Mouse (Mus musculus) monocyte, adult 5-6 weeks (primary cell): ENCODE data around the gene Tmem234. TPM values are rescaled to one million over a fixed set of nuclear protein-coding genes. Genes with fewer than 3 reads are reported as not detected.
A peak's percentile ranks its signal among the peaks of the same experiment; 100 is the strongest.

Experiments
- ATAC-seq: fragments of 153-309, 156-312 bp; replicated peaks from 2 replicates; pipeline ENCODE4 v1.8.0; 2017; ENCODE audit warnings: mild to moderate bottlenecking; ENCODE audit not compliant: low TSS enrichment, insufficient number of reproducible peaks, severe bottlenecking, poor library complexity, low FRiP score
- total RNA-seq: library from RNA; stranded (forward); fragments of 200-1000, 200-491, 200-594 nt; gene quantifications from 3 replicates; pipeline ENCODE4 v1.2.3, GENCODE M21; 2017

Tmem234 gene
- total RNA-seq, 1 experiment from 2014 or later: 189 TPM

DNA sequence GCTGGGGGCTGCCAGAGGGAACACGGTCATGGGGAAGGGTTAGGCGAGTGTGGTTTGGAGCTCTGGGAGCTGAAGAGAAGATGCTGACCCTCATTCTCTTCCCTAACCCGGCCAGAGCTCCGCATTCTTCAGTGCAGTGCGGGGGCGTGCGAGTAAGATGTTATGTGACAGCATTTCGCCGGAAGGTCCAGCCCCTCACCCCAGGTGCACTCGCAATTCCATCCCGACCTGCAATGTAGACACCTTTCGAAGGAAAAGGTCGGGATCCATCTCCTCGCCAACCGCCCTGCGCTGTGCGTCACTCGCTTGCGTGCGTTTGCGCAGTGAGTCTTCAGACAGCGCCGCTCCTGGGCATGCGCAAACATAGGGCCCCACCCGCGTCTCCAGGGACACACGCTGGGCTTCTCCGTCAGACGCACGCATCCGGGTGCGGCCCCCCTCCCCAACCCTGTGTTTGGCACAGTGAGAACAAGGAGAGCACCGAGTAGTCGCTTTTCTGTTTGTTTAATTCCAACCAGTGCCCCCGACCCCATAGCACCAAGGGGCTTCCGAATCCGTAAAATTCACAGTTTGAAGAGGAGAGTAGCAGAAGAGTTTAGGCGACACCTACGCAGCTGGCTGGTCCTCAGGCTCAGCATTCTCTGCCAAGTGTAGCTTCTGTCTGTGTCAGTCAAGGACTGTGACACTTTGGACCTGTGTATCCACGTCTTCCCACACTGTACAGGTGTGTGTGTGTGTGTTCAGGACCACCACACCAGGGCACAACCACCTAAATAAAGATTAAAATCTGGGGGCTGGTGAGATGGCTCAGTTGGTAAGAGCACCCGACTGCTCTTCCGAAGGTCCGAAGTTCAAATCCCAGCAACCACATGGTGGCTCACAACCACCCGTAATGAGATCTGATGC is 18.6 kb downstream of the Tmem234 start, which contains the start of gene Iqcc:
Gene Iqcc, minus strand, starts transcription at position 314 of the 906 bp plus-strand sequence.
- ATAC-seq: peak; percentile 91

DNA sequence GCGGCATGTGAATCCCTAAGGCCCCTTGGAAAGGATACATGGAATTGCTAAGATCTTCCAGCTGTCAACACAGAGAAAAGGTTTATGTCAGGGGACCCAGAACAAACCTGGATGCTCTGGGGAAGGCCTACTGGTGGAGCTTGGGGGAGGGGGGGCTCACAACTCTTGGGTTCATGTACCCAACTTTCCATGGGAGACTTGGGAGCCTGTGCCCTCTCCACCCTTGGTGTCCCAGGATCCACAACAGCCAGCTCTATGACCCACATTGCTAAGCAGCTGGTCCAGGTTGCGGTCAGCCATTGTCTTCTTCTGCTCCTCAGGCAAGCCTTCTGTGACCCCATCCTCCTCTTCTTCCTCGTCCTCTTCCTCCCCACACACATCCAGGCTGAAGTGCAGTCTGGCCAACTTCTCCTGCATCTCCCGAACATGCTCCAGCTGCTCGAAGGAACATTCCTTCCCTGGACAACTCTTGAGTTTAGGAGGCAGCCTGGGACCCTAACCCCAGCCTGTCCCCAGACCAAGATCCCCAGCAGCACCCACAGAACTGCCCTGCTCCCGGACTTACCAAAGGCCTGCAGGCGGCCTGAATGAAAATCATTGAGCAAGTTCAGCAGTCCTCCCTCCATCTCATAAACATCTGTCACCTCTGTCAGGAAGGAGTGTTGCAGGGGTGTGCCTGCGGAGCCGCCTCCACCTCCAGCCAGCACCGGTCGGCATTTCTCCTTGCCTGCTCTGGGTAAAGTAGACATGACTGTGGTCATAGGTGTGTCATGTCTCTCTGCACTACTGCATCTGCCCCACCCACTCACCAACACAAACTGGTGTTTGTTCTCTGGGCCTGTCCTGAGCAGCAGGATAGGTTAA is 20.2 kb downstream of the Tmem234 start:
- ATAC-seq: no peak

DNA sequence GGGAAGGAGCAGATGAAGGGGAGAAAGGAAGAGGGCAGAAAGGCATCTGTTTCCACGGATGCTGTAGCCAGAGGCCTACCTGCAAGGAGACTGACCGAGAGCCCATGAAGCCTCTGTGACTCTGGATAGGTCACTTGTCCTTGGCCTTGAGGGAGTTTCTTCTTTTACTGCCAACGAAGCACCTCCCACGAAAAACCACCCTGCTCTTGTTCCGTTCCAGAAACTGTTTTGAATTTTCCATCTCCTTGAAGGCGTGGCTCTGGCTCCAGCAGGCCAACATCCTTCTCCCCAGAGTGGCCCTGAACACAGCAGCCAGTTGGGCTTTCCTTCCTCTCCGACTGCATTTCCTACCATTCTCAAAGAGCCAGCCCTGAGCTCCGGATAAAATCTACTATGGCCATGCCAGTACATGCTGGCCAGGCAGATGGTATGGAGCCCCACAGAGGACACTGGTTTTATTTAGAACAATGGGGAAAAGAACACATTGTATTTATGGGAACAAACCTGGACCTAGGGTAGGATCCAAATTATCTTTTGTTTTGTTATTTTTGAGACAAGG is 20.9 kb downstream of the Tmem234 start:
- ATAC-seq: no peak

DNA sequence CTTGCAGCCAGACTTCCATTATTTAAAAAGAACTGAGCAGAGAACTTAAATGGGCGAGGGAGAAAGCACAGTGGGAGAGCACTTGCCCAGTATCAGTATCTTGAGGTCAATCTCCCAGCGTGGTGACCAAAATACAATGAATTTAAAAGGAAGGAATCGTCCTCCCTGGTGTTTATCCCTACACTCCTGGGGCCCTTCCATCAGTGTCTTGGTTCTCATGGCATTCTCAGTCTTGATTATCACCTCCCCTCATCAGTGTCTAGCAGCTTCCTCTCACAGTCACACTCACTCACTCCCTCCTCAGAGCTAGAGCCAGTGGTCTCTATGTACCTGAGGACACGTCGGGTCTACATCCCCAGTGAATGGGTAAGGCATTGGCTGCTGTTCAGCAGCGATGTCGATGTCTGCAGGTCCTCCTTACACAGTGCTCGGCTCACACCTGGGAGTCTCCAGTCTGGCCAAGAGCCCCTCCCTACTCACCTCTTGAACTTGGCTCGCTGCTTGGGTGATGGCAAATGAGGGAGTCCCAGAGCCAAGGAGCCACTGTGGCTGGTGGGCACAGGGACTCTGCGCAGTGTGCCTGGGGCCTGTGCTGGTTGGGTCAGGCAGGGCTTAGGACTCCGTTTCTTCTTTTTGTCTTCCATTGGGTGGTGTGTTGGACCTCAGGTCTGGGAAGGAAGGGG is 21.8 kb downstream of the Tmem234 start:
- ATAC-seq: no peak

DNA sequence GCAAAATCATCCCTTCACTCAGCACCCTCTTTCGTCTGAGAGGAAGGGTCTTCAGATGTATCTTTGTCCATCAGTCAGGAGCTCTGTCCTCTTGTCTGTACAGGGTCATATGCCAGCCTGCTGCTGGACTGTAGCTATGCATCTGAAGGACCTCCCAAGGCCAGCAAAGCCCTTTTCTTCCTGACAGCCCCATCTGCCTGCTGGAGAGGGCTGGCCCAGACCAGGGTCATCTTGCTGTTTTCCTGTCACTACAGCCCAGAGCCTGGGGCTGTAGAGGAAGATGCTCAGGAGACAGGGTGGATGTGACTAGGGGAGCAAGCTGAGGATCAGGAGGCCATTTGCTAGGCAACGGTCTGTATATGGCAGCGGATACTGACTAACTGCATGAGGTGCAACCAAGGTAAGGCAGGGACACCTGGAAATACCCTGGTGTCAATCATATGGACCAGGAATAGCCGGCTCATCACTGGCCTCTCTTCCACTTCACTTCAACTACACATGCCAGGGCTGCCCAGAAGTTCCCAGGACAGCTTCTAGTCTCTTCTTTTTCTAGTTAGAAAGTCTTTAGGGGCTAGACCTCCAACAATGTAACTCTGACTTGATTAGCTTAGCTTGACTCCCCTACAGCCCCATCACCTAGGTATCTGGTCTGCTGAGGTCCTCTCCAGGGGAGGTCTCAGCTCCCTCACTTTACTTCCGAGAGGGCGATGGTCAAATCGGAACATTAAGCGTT is 22.5 kb downstream of the Tmem234 start:
- no peak for ATAC-seq

DNA sequence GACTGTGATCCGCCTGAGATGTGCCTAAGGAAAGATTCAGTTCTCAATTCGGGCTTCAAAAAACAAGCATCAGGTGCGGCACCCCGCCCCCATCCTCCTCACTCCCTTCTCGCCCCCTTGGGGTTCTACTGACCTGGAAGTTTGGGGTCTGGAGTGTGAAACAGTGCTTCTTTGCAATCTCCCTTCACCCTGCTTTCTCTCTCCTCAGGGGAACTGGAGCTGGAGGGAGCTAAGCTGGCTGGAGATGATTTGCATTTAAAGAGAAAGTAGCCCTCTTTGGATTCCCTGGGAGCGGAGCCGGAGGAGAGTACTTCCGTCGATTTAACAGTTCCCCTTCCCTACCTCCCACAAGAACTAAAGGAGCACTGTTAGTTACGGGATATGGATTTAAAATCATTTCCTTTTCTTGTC is 23.2 kb downstream of the Tmem234 start, which contains the start of gene Ccdc28b:
Gene Ccdc28b, minus strand, starts transcription at position 267 of the 411 bp plus-strand sequence.
- ATAC-seq: no peak

DNA sequence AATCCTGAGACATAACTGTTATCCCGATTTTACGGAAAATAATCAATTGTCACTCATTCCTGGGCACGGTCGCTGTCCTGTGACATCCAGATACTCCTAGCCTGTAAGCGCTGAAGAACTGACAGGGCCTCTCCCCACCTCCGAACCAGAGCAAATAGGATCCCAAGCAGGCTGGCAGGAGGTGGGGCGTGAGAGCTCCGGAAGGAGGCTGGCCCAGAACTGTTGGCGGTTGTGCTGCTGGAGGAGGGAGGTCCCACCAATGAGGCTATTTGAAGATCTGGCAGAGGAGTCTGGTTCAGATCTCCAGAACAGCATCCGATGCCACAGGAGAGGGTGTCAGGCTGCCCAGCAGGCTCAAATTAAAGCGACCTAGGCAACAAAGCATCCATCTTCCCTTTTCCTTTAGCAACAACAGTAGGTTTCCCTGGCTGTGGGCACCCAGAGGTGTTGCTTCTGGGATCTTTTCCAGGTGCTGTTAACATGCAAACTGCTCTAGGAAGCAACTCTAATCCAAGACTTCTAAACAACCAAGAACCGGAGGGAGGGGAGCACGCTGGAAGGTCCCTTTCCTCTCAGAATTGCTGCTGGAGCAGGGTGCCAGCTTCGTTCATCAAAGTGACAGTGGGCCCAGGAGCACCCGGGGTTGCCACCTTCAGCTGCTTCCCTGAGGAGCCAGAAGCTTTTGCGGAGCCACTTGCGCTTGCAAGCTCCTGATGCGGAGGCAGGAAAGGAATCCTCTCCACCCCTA is 24.0 kb downstream of the Tmem234 start:
- ATAC-seq: peak; percentile 90

DNA sequence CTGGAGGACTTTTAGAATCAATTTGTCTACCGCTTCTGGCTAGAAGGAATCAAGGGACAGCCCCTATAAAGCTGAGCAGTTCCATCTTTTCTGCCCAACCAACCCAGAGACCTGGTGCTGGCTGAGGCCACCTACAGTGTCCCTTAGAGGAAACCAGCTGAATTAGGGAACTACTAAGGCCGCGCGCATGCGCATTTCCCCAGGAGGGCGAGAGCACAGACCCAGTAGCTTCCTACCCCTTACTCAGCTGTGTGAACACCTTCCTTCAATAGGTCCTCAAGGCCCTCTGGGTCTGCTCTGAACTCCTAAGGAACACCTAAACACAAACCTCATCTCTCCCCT is 24.5 kb downstream of the Tmem234 start:
- peak; percentile 66 for ATAC-seq

DNA sequence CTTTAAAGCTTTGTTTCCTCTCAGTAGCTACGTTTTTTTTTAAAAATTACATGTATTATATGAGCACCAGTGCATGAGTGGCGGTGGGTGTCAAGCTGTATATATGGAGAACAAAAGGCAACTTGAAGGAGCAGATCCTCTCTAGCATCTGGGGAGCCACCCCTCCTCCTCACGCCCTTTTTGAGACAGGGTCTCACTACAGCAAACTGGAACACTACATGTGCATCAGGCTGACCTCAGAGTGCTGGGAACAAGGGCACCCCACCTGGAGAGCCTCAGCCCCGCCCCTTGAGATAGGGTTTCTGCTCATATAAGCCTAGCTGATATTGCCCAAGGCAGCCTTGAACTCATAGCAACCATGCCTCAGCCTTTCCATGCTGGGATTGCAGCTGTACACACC is 25.0 kb downstream of the Tmem234 start:
- no peak for ATAC-seq

DNA sequence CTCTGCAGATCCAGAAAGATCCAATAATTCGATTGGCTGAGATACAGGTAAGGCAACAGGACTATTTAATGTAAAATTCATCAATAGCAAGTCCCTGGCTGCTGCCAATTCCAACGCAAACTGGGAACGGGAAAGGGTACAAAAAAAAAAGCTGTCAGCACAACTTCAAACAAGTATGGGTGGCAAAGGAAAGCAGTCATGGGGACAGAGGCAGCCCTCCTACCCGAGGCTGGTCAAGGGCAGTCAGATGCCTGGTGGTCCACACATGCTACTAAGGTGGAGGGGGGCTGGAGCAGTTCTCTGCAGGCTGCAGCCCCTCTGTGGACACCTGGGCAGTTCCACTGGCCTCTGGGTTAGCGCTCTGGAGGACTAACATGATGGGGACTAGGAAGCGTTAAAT is 25.6 kb downstream of the Tmem234 start:
- ATAC-seq: no peak

DNA sequence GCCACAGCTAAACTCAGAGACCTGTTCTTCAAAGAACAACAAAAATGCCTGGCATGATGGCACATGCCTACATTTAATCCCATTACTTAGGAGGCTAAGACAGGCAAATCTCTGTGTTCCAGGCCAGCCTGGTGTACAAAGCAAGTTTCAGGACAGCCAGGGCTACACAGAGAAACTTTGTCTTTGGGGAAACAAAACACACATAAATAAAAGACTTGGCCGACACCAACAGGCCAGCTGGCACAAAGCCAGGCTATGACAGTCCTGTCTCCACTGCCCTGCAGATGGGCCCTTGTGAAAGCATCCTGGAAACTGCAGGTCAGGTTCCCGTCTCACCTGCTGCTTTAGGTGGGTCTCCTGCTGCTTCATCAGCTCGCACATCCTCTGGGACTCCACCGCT is 30.5 kb downstream of the Tmem234 start:
- ATAC-seq: no peak

DNA sequence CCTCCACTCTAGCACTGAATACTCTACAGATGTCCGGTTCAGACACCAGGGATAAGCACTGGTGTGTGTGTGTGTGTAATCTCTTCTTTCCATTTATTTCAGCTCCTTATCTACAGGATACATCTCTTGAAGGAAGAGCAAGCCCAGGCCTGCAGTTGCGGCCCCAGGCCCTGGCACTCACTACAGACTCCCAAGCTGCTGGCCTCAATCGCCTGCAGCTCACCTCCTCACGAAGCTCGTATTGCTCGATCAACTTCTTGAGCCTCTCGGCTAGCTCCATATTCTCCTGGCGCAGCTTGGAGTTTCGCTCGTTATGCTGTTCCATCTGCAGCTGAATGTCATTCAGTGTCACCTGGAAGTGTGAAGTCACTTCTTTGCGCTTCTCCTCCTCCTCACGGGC is 31.4 kb downstream of the Tmem234 start:
- no peak for ATAC-seq

DNA sequence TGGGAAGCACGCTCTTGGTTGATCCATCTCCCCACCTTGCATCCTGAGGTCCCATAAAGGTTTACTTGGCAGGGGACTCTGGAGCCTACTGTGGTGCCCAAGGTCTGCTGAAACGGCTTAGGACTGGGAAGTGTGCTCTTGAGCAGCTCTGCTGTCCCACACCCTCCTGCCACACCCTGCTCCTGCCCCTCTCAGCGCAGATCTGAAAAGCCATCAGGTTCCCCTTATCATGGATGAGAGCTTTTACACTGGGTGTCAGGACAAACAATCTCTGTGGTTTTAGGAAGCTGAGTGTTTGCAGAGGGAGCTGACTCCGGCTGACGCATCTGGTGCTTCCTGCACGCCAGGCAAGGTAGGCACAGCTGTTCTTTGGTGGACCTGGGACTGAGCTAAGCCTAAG is 33.4 kb downstream of the Tmem234 start:
- no peak for ATAC-seq

DNA sequence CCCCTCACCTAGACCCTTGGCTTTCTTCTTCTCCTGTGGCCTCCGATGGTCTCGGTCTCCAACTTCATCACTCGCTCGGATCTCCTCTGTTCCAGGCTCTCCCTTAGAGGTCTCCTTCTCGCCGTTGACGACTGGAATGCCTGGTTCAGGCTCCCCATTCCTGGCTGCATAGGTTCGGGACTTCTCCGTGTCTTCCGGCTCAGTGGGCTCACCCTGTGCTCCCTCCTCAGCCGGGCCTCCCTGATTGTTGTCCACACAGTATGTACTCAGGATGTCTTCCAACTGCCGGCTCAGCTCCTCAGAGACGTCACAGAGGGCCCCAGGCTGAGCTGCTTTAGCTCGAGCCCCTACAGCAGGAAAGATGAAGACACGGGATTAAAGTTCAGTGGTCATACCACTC is 38.8 kb downstream of the Tmem234 start:
- ATAC-seq: no peak

DNA sequence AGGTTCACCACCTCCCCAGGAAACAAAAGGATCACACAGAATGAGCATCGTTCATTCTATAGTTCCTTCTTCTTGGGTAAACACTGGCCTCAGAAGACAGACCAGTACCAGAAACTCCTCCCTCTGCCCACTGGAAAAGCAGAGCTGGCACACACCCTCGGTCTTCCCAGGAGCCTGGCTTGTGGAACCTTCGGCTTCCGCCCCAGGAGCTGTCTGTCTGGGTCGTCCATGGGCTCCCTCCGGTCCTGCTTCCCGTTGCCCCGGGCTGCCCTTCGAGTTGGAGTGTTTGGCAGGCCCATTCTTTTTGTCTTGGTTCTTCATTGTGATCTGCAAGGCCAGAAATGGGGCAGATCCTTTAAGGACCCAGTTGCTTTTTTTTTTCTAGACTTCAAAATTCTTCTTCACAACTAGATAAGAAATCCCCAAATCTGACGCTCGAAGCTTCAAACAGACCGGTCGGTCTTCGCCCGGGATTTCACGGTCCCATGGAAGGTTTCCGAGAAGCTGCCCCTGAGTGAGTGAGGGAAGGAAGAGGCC is 39.7 kb downstream of the Tmem234 start:
- ATAC-seq: no peak

DNA sequence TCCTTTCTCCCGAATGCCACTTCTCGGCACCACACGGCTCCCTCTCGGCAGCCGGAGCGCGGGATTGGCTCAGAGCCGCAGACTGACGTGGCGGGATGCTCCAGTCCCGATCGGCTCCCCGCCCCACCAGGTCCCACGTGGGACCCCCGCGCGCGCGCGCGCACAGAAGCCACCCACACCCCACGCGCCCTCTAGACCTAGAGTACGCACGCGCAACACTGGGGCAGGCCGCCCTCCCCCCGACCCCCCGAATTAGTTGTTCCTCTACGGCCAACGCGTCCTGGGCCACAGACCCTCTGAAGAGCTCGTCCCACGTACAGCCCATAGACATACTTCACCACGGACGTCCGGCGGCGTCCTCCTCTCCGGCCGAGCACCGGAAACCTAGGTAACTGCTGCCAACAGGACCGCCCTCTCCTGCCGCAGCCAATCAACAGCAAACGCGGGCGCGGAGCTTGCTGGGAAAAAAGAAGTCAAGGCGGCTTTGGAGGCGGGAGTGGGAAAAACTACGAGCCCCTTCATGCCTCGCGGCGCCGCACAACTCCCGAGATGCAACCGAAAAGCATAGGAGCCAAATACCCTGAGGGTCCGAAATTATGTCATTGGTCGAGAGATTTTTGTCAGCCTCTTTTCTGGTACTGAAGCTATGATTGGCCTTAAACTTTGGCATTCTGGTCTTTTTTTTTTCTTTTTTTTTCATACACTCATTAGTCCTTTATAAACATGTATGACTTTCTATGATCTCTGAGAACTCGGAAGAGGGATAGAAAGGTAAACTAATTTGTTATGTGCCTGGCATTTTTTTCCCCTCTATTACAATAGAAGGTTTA is 40.4 kb downstream of the Tmem234 start, which contains the start of gene Txlna:
Gene Txlna, minus strand, starts transcription at position 428 of the 830 bp plus-strand sequence.
- peak; percentile 96 for ATAC-seq
